Mouse (Mus musculus) brown adipose tissue, adult 24 weeks (tissue): Measurements from ENCODE around the gene Osr1. TPM values are rescaled to one million over a fixed set of nuclear protein-coding genes. Genes with fewer than 3 reads are reported as not detected.
A peak's percentile ranks its signal among the peaks of the same experiment; 100 is the strongest.

Experiments used
- H3K27ac ChIP-seq: fragments of 200-500 bp; replicated peaks from 2 replicates; pipeline ENCODE4 v1.5.1; 2012; ENCODE audit warnings: low read depth, mild to moderate bottlenecking, low read length
- H3K4me1 ChIP-seq: fragments of 200-500 bp; 2 replicates; pipeline ENCODE4 v1.6.1; 2012; ENCODE audit warnings: low read length, mixed read lengths; ENCODE audit not compliant: control insufficient read depth, insufficient read depth, insufficient read length
- H3K4me3 ChIP-seq: fragments of 200-500 bp; 2 replicates; pipeline ENCODE4 v1.5.1; 2012; ENCODE audit warnings: low read depth, mild to moderate bottlenecking, low read length, moderate library complexity; ENCODE audit not compliant: insufficient read depth
- polyA plus RNA-seq: library from polyadenylated mRNA; stranded (reverse); fragments of >200 nt; gene quantifications from 2 replicates; pipeline ENCODE4 v1.2.4, GENCODE M21; 2012; ENCODE audit not compliant: missing spikeins, insufficient read depth, insufficient read length

Gene Osr1
- polyA plus RNA-seq: 1.3 and 3.8 TPM in 2 replicates

GRCm38 (mm10) chr12:9569971-9570370 is at the start of gene Osr1:
Gene Osr1 (plus strand): TSS chr12:9570116.
- H3K4me1 ChIP-seq: no peaks in the 10 kb centered on the region
- peak within 1 kb of the TSS; percentile 50 for H3K4me3 ChIP-seq
- no peak within 1 kb of the TSS for H3K27ac ChIP-seq

- H3K27ac ChIP-seq: no peak overlapping the region
- no peak overlapping the region for H3K4me3 ChIP-seq
Measured at GRCm38 (mm10) chr12:9550328-9550727, 19.6 kb upstream of the Osr1 start.

GRCm38 (mm10) chr12:9564956-9565355 is 5.0 kb upstream of the Osr1 start:
- H3K4me3 ChIP-seq: no peak overlapping the region
- H3K27ac ChIP-seq: no peak overlapping the region
- no peaks in the 10 kb centered on the region for H3K4me1 ChIP-seq

More at GRCm38 (mm10) chr12:9550328-9550727, 19.6 kb upstream of the Osr1 start:
- H3K4me1 ChIP-seq: no peaks in the 10 kb centered on the region

DNA sequence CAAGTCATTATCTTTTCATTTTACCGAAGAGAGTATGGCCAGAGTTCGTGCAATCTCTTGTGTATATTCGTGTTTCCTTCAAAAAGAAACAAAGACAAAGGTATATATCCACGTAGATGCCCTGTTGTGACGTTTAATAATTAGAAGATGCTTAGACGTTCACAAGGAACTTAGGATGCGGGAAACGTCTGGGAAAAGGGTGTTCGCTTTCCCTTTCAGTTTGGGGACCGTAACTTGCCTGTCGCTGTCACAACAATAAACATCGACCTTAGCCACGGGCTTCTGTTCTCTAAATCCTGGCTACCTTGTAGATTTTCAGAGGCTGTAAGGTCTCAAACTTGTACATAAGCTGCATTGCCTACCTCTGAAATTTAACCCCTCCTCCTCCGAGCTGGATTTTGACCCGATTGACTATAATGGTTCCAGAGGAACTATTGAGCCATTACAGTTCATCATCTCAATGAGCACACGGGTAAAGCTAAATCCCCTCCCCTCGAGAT is 630 bp downstream of the Osr1 start:
- H3K4me3 ChIP-seq: peak overlapping the region; percentile 50
- H3K4me1 ChIP-seq: no peaks in the 10 kb centered on the region
- no peak overlapping the region for H3K27ac ChIP-seq

GRCm38 (mm10) chr12:9571276-9571940 is 1.5 kb downstream of the Osr1 start:
- H3K27ac ChIP-seq: no peak overlapping the region
- 0 out of 2 replicates have a peak overlapping the region, but pooled peaks have one; percentile 4 for H3K4me3 ChIP-seq
- no peaks in the 10 kb centered on the region for H3K4me1 ChIP-seq

DNA sequence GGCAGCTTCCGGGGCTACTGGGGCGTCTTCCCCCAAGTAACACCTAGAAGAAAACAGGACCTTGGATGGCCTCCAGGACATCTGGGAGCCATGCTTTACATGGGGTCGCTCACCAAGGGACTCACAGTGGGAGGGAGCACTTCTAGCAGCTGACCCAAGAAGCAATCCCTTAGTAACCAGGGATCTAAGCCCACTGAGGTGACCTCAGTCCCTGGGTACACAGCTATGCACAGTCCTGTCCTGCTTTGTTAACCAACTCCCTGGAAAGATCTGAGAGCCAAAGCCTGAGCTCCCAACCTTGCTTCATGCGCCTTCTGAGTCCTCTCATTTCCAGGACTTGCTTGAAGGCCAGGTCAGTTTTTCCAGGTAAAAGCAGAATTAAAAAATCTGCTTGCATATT is 2.1 kb downstream of the Osr1 start:
- Histone ChIP-seq H3K4me3 (no peak overlapping the region), H3K4me1 (no peaks in the 10 kb centered on the region), H3K27ac (no peak overlapping the region)

- Histone ChIP-seq H3K4me1 (no peaks in the 10 kb centered on the region), H3K4me3 (peak overlapping the region; percentile 33; the same call in 1 of the 2 replicates), H3K27ac (no peak overlapping the region)
Measured at GRCm38 (mm10) chr12:9573682-9574081, 3.8 kb downstream of the Osr1 start.

GRCm38 (mm10) chr12:9574244-9574871 is 4.4 kb downstream of the Osr1 start:
- Histone ChIP-seq H3K27ac (0 out of 2 replicates have a peak overlapping the region, but pooled peaks have one; percentile 13), H3K4me1 (no peaks in the 10 kb centered on the region), H3K4me3 (peak overlapping the region; percentile 56)

GRCm38 (mm10) chr12:9575158-9576042 is 5.5 kb downstream of the Osr1 start:
- peak overlapping the region; percentile 56 for H3K4me3 ChIP-seq
- H3K27ac ChIP-seq: no peak overlapping the region

GRCm38 (mm10) chr12:9576043-9576538 is 6.2 kb downstream of the Osr1 start:
- H3K27ac ChIP-seq: no peak overlapping the region
- H3K4me3 ChIP-seq: peak overlapping the region; percentile 56
- no peaks in the 10 kb centered on the region for H3K4me1 ChIP-seq

More at GRCm38 (mm10) chr12:9575158-9576042, 5.5 kb downstream of the Osr1 start:
- H3K4me1 ChIP-seq: no peaks in the 10 kb centered on the region

- H3K27ac ChIP-seq: no peak overlapping the region
- no peak overlapping the region for H3K4me3 ChIP-seq
- H3K4me1 ChIP-seq: no peaks in the 10 kb centered on the region
Measured at GRCm38 (mm10) chr12:9577610-9578009, 7.7 kb downstream of the Osr1 start.

DNA sequence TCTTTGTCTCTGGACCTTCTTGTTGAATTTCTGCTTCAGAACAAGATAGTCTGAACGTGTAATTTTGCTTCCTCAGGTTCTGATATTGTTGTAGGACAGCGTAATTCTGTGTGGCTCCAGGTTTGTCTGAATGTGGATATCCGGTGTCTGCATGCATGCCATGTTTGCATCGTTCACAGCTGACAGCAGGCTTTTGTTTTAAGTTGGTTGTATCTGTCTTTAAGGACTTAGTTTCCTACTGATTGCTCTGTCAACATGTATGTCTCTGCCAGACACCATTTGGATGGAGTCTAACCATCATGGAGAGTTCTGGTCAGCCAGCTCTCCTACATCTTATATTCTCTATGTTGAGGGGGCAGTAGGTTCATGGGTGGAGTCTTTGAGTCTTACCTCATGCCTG is 8.7 kb downstream of the Osr1 start:
- H3K4me3 ChIP-seq: no peak overlapping the region
- H3K4me1 ChIP-seq: no peaks in the 10 kb centered on the region
- H3K27ac ChIP-seq: no peak overlapping the region

GRCm38 (mm10) chr12:9579301-9580030 is 9.6 kb downstream of the Osr1 start:
- Histone ChIP-seq H3K27ac (no peak overlapping the region), H3K4me1 (no peaks in the 10 kb centered on the region), H3K4me3 (no peak overlapping the region)
